Mouse (Mus musculus) midbrain, embryonic 16.5 days (tissue): ENCODE results near the gene Midn. TPM values are rescaled to one million over a fixed set of nuclear protein-coding genes. Genes with fewer than 3 reads are reported as not detected.

ENCODE experiments used
- ATAC-seq: fragments of 200-750 bp; cut with Nextera tagmentation; 2 replicates; pipeline ENCODE4 v1.8.0; 2017; ENCODE audit warnings: moderate TSS enrichment
- H3K27ac ChIP-seq: fragments of 300-500 bp; sonication (generic); 2 replicates; pipeline ENCODE4 v1.5.1; 2014; ENCODE audit warnings: mild to moderate bottlenecking, low read length, mixed read lengths
- H3K27me3 ChIP-seq: fragments of 300-500 bp; sonication (generic); 2 replicates; pipeline ENCODE4 v1.6.1; 2014; ENCODE audit warnings: low read depth, low read length, mixed read lengths; ENCODE audit not compliant: control insufficient read depth, insufficient read depth
- H3K36me3 ChIP-seq: fragments of 300-500 bp; sonication (generic); 2 replicates; pipeline ENCODE4 v1.6.1; 2014; ENCODE audit warnings: mild to moderate bottlenecking, low read length, moderate library complexity, mixed read lengths; ENCODE audit not compliant: control insufficient read depth, insufficient read depth
- H3K4me1 ChIP-seq: fragments of 300-500 bp; sonication (generic); 2 replicates; pipeline ENCODE4 v1.6.1; 2014; ENCODE audit warnings: mild to moderate bottlenecking, low read length, mixed read lengths; ENCODE audit not compliant: control insufficient read depth, insufficient read depth
- H3K4me2 ChIP-seq: fragments of 300-500 bp; sonication (generic); 2 replicates; pipeline ENCODE4 v1.6.1; 2014; ENCODE audit warnings: mild to moderate bottlenecking, low read length, mixed read lengths
- H3K4me3 ChIP-seq: fragments of 300-500 bp; sonication (generic); 2 replicates; pipeline ENCODE4 v1.5.1; 2014; ENCODE audit warnings: low read depth, mild to moderate bottlenecking, low read length, moderate library complexity, mixed read lengths
- H3K9ac ChIP-seq: fragments of 300-500 bp; sonication (generic); 2 replicates; pipeline ENCODE4 v1.6.1; 2014; ENCODE audit warnings: low read depth, low read length, mixed read lengths
- H3K9me3 ChIP-seq: fragments of 300-500 bp; sonication (generic); replicated peaks from 2 replicates; pipeline ENCODE4 v1.6.1; 2014; ENCODE audit warnings: mild to moderate bottlenecking, low read length, mixed read lengths; ENCODE audit not compliant: control insufficient read depth, poor library complexity, severe bottlenecking
- WGBS: fragments of 180-500 bp; shearing (Covaris S2); extraction: QIAGEN DNeasy Blood & Tissue Kit; methylation state at CpG from one replicate; pipeline ENCODE4 v1.1.7; 2014; 5-methylcytosine and 5-hydroxymethylcytosine counted together
- polyA plus RNA-seq: library from polyadenylated mRNA; unstranded; fragments of >200 nt; fragmentation: Nextera tagmentation; extraction: Ambion mirVana; gene quantifications from 2 replicates; pipeline ENCODE4 v1.2.1, GENCODE M21; 2015

The Midn gene
- polyA plus RNA-seq, 1 experiment from 2014 or later = 15.5 TPM

DNA sequence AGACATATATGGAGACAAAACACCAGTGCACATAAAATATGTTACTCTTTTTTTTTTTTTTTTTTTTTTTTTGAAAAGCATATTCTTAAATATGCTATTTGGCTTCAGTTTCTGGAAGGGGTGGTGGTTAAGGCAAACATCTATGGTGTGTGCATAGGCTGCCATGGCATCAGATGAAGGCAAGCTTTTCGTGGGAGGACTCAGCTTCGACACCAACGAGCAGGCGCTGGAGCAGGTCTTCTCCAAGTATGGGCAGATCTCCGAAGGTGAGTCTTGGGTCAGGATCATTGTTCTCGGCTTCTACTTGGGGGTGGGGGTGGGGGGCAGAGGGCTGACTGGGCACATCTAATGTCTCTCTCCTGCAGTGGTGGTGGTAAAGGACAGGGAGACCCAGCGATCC is 21.6 kb downstream of the Midn start:
- WGBS = 87% methylated on average over 7 of the region's 7 CpGs
- H3K9me3 ChIP-seq = no peaks in the 10 kb centered on the region
- ATAC-seq = no peak
- H3K4me3 ChIP-seq = no peak overlapping the region
- H3K4me2 ChIP-seq = no peak overlapping the region
- peaks cover 19% of the 10 kb centered on the region for H3K36me3 ChIP-seq
- H3K27me3 ChIP-seq = no peaks in the 10 kb centered on the region
- H3K4me1 ChIP-seq = peaks cover 46% of the 10 kb centered on the region
- H3K9ac ChIP-seq = no peak overlapping the region
- no peak overlapping the region for H3K27ac ChIP-seq

DNA sequence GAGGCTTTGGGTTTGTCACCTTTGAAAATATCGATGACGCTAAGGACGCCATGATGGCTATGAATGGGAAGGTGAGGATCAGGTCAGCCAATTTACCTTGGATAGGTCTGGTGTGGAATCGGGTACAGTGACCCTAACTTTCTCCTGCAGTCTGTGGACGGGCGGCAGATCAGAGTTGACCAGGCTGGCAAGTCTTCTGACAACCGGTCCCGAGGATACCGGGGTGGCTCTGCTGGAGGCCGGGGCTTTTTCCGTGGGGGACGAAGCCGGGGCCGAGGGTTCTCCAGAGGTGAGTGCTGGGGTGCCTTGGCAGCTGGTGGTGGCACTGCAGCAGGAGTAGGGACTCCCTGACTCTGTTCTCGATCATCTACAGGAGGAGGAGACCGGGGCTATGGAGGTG is 22.0 kb downstream of the Midn start:
- peaks cover 45% of the 10 kb centered on the region for H3K4me1 ChIP-seq
- H3K36me3 ChIP-seq = peaks cover 19% of the 10 kb centered on the region
- no peak overlapping the region for H3K27ac ChIP-seq
- H3K4me3 ChIP-seq = no peak overlapping the region
- H3K9ac ChIP-seq = no peak overlapping the region
- no peaks in the 10 kb centered on the region for H3K27me3 ChIP-seq
- no peak for ATAC-seq
- no peaks in the 10 kb centered on the region for H3K9me3 ChIP-seq
- H3K4me2 ChIP-seq = no peak overlapping the region
- WGBS = 96% methylated on average over 16 of the region's 16 CpGs

DNA sequence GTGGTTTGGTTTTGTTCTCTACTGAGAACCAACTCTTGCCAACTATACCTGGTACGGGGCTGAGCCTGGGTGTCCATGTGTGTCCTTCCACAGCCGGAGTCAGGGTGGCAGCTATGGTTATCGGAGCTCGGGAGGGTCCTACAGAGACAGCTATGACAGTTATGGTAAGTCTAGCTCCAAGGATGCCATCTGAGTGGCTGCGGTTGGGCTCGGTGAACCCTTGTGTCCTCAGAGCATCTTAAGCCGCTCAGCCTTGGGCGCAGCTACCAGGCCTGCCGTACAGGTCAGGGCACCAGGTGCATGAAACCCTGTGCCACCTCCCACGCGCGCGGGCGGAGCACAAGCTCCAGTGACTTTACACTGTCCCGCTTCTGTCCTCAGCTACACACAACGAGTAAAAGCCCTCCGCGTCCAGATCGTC is 22.5 kb downstream of the Midn start:
- H3K9ac ChIP-seq = no peak overlapping the region
- H3K36me3 ChIP-seq = peaks cover 19% of the 10 kb centered on the region
- H3K27ac ChIP-seq = no peak overlapping the region
- H3K4me1 ChIP-seq = peaks cover 40% of the 10 kb centered on the region
- 95% methylated on average over 19 of the region's 19 CpGs for WGBS
- ATAC-seq = no peak
- no peaks in the 10 kb centered on the region for H3K27me3 ChIP-seq
- no peak overlapping the region for H3K4me2 ChIP-seq
- no peak overlapping the region for H3K4me3 ChIP-seq
- H3K9me3 ChIP-seq = no peaks in the 10 kb centered on the region

DNA sequence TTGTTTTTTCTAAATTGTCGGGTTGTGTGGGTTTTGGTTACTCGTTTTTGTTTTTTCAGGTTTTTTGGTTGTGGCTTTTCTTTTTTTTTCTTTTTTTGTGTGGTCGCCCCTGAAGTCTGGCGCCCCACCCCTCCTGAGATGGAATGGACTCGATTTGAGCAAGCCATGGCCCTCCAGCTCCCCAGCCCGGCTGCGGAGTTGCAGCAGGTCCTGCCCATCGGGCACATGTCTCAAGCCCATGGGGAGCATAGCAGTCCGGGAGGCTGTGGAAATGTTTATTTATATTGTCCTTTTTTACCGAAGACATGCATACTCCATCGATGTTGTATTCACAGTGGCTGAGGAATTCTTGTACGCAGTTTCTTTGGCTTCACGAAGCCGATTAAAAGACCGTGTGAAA is 23.2 kb downstream of the Midn start:
- peaks cover 19% of the 10 kb centered on the region for H3K36me3 ChIP-seq
- H3K27me3 ChIP-seq = no peaks in the 10 kb centered on the region
- H3K27ac ChIP-seq = no peak overlapping the region
- peaks cover 36% of the 10 kb centered on the region for H3K4me1 ChIP-seq
- no peak overlapping the region for H3K9ac ChIP-seq
- H3K4me2 ChIP-seq = no peak overlapping the region
- H3K4me3 ChIP-seq = no peak overlapping the region
- ATAC-seq = no peak
- H3K9me3 ChIP-seq = no peaks in the 10 kb centered on the region
- 88% methylated on average over 15 of the region's 15 CpGs for WGBS

DNA sequence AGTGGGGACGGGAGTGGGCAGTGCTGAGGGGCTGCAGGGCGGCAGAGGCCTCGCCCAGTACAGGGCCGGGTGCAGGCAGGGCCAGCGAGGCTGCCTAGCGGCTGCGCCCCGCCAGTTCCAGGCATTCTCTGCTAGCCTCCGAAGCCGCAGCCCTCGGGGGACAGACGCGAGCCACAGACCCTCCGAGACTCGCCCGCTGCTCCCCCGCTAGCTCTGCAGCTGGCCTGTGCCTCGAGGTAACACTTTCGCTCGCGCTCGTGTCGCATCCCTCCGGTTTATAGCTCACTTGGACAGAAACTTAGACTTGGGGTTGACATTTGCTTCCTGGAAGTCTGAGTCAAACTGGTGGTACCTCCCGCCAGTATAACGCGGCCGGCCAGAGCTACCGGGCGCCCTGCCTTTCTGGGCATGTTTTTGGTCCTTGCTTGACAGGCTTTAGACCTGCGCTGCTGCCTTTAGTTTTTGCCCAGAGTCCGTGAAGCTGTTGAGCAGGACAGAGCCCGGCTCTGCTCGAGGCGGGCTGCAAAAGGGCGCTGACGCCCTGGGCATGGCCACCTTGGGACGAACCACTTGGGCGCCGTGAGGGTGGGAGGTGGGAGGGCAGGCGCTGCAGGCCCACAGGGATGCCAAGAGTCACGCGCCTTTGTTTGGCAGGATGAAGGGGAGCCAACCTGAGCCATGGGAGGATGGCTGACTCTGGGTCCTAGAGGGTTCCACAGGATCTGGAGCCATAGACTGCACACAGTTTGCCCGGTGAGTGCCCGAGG is 23.9 kb downstream of the Midn start:
- H3K9me3 ChIP-seq = no peaks in the 10 kb centered on the region
- no peaks in the 10 kb centered on the region for H3K27me3 ChIP-seq
- H3K36me3 ChIP-seq = peaks cover 19% of the 10 kb centered on the region
- WGBS = 83% methylated on average over 45 of the region's 45 CpGs
- H3K4me1 ChIP-seq = peaks cover 33% of the 10 kb centered on the region
- H3K9ac ChIP-seq = peak overlapping the region; percentile 65
- peak overlapping the region; percentile 63 for H3K4me2 ChIP-seq
- no peak for ATAC-seq
- H3K4me3 ChIP-seq = no peak overlapping the region
- peak overlapping the region; percentile 84 for H3K27ac ChIP-seq

- peak; percentile 72 for ATAC-seq
- Histone ChIP-seq H3K36me3 (peaks cover 19% of the 10 kb centered on the region), H3K9me3 (no peaks in the 10 kb centered on the region), H3K4me3 (peak within 1 kb of the TSS; percentile 46), H3K27me3 (no peaks in the 10 kb centered on the region), H3K4me2 (peak within 1 kb of the TSS; percentile 63), H3K9ac (peak within 1 kb of the TSS; percentile 65), H3K27ac (peak within 1 kb of the TSS; percentile 84), H3K4me1 (peaks cover 30% of the 10 kb centered on the region)
- WGBS = 9% methylated on average over 35 of the region's 35 CpGs
Observed at GRCm38 (mm10) chr10:80172527-80173292, 24.6 kb downstream of the Midn start, which contains the start of gene 1600002K03Rik. Gene 1600002K03Rik, plus strand, starts transcription at chr10:80172944.

GRCm38 (mm10) chr10:80173358-80173757 is 25.3 kb downstream of the Midn start:
- Histone ChIP-seq H3K36me3 (peaks cover 19% of the 10 kb centered on the region), H3K4me3 (peak overlapping the region; percentile 46), H3K27ac (peak overlapping the region; percentile 84), H3K9ac (peak overlapping the region; percentile 62), H3K27me3 (no peaks in the 10 kb centered on the region), H3K9me3 (no peaks in the 10 kb centered on the region), H3K4me2 (peak overlapping the region; percentile 63), H3K4me1 (peaks cover 32% of the 10 kb centered on the region)
- ATAC-seq = no peak
- WGBS = 14% methylated on average over 11 of the region's 11 CpGs

- Histone ChIP-seq H3K4me1 (peaks cover 25% of the 10 kb centered on the region), H3K4me2 (no peak overlapping the region), H3K27me3 (no peaks in the 10 kb centered on the region), H3K9me3 (no peaks in the 10 kb centered on the region), H3K9ac (0 out of 2 replicates have a peak overlapping the region, but pooled peaks have one; percentile 32), H3K36me3 (peaks cover 19% of the 10 kb centered on the region), H3K4me3 (no peak overlapping the region), H3K27ac (no peak overlapping the region)
- ATAC-seq = no peak
- WGBS = 86% methylated on average over 10 of the region's 10 CpGs
Observed at GRCm38 (mm10) chr10:80173955-80174640, 26.0 kb downstream of the Midn start.
